Comparison of ENCODE assay signal across 8 mouse cellular contexts in genomic region chr1:118321661-118322201, GRCm38 (mm10). TPM values are rescaled to one million over a fixed set of nuclear protein-coding genes. Genes with fewer than 3 reads are reported as not detected.
DNase-seq lines count a peak whose midpoint lies in the region; ATAC-seq and TF ChIP-seq lines count a peak whose summit lies in the region.

Gene Nifk (plus strand): TSS chr1:118321839.

- H3K9me3 ChIP-seq in MEL (replicated peaks; ENCODE audit: insufficient read depth, low read length) = no peaks in the 10 kb centered on the region
- no peaks in the 10 kb centered on the region for H3K9me3 ChIP-seq in forebrain, postnatal 0 days (ENCODE audit: low read length)
- no peaks in the 10 kb centered on the region for H3K9me3 ChIP-seq in lung, embryonic 16.5 days (ENCODE audit: control insufficient read depth, low read length)

- no peak for TF ChIP-seq EP300 in MEL (IDR thresholded peaks at IDR 0.05; ENCODE audit: low read depth in 1 of 2, low read length in 2 of 2)

- TF ChIP-seq CTCF in MEL (IDR thresholded peaks at IDR 0.05 in 2 of 3, conservative IDR thresholded peaks at IDR 0.05 in 1 of 3; ENCODE audit: control insufficient read depth in 1 of 3, insufficient read depth in 1 of 3, low read depth in 2 of 3, low read length in 3 of 3, poor library complexity in 1 of 3, severe bottlenecking in 1 of 3) = peak; percentile 48 to 88 (median 79)
- TF ChIP-seq CTCF in cerebellum, adult 2 months (IDR thresholded peaks at IDR 0.05; ENCODE audit: borderline replicate concordance, insufficient read depth, low read depth, low read length) = peak; percentile 69
- peak; percentile 90 for TF ChIP-seq CTCF in forebrain, postnatal 0 days (IDR thresholded peaks at IDR 0.05; ENCODE audit: low read depth)

- peak within 1 kb of the TSS; percentile 98 for H3K9ac ChIP-seq in MEL (ENCODE audit: control insufficient read depth, low read depth, low read length, poor library complexity, severe bottlenecking)
- peak within 1 kb of the TSS; percentile 78 for H3K9ac ChIP-seq in forebrain, postnatal 0 days
- H3K9ac ChIP-seq in lung, embryonic 16.5 days (ENCODE audit: low read length) = peak within 1 kb of the TSS; percentile 87

- H3K27me3 ChIP-seq in MEL (ENCODE audit: control insufficient read depth in 1 of 2, insufficient read depth in 2 of 2, low read length in 2 of 2) = no peaks in the 10 kb centered on the region
- no peaks in the 10 kb centered on the region for H3K27me3 ChIP-seq in cerebellum, adult 2 months (ENCODE audit: control insufficient read depth, insufficient read depth, low read length)
- H3K27me3 ChIP-seq in forebrain, postnatal 0 days (ENCODE audit: insufficient read depth, low read length) = no peaks in the 10 kb centered on the region
- H3K27me3 ChIP-seq in lung, embryonic 16.5 days (ENCODE audit: control insufficient read depth, insufficient read depth, low read depth, low read length) = no peaks in the 10 kb centered on the region

- H3K27ac ChIP-seq in MEL (ENCODE audit: control insufficient read depth, low read depth, low read length) = peak within 1 kb of the TSS; percentile 70
- 0 out of 2 replicates have a peak within 1 kb of the TSS, but pooled peaks have one; percentile 14 for H3K27ac ChIP-seq in cerebellum, adult 2 months (ENCODE audit: insufficient read depth, low read length)
- H3K27ac ChIP-seq in forebrain, postnatal 0 days (ENCODE audit: low read depth, low read length) = peak within 1 kb of the TSS; percentile 64
- no peak within 1 kb of the TSS for H3K27ac ChIP-seq in lung, embryonic 16.5 days (ENCODE audit: low read length)

- peak within 1 kb of the TSS; percentile 87 to 100 for H3K4me3 ChIP-seq in MEL (ENCODE audit: control insufficient read depth in 1 of 2, insufficient read depth in 1 of 2, low read depth in 2 of 2, low read length in 2 of 2)
- H3K4me3 ChIP-seq in cerebellum, adult 2 months (replicated peaks; ENCODE audit: insufficient read depth, low read depth, low read length) = peak within 1 kb of the TSS; percentile 93
- peak within 1 kb of the TSS; percentile 76 for H3K4me3 ChIP-seq in forebrain, postnatal 0 days (ENCODE audit: low read depth, low read length)
- peak within 1 kb of the TSS; percentile 84 for H3K4me3 ChIP-seq in lung, embryonic 16.5 days (ENCODE audit: low read length)

- TF ChIP-seq POLR2A in MEL (IDR thresholded peaks at IDR 0.05; ENCODE audit: control insufficient read depth in 1 of 2, insufficient read depth in 1 of 2, low read depth in 1 of 2, low read length in 2 of 2, poor library complexity in 1 of 2) = peak; percentile 30 to 94; a peak in 3 of 4 replicates
- TF ChIP-seq POLR2A in cerebellum, adult 2 months (IDR thresholded peaks at IDR 0.05; ENCODE audit: borderline replicate concordance, insufficient read depth, low read length) = peak; percentile 48; the same call in 1 of the 2 replicates

- peaks cover 0 to 14% of the 10 kb centered on the region in 2 experiments; a peak in 2 of 4 replicates for H3K4me1 ChIP-seq in MEL (ENCODE audit: control insufficient read depth in 1 of 2, insufficient read depth in 2 of 2, low read length in 2 of 2)
- peaks cover 4% of the 10 kb centered on the region for H3K4me1 ChIP-seq in cerebellum, adult 2 months (ENCODE audit: control insufficient read depth, insufficient read depth, low read length)
- H3K4me1 ChIP-seq in forebrain, postnatal 0 days (ENCODE audit: insufficient read depth) = peaks cover 7% of the 10 kb centered on the region; the same call in 1 of the 2 replicates
- peaks cover 7% of the 10 kb centered on the region; the same call in 1 of the 2 replicates for H3K4me1 ChIP-seq in lung, embryonic 16.5 days (replicated peaks; ENCODE audit: control insufficient read depth, insufficient read depth, low read length)

- ATAC-seq in forebrain, postnatal 0 days = peak; percentile 98
- peak; percentile 95 to 97 for ATAC-seq in hematopoietic stem cell, adult 5-6 weeks (replicated peaks in 1 of 2; ENCODE audit: insufficient read depth in 1 of 2, low FRiP score in 2 of 2, low TSS enrichment in 1 of 2, low read depth in 1 of 2, poor library complexity in 2 of 2, severe bottlenecking in 2 of 2)
- peak; percentile 90 for ATAC-seq in lung, embryonic 16.5 days (ENCODE audit: low read depth)

- WGBS in cerebellum, adult 2 months = under 1% methylated on average over 37 of the region's 37 CpGs
- 1% methylated on average over 37 of the region's 37 CpGs for WGBS in forebrain, postnatal 0 days
- under 1% methylated on average over 37 of the region's 37 CpGs for WGBS in lung, embryonic 16.5 days

- TF ChIP-seq RAD21 in MEL (IDR thresholded peaks at IDR 0.05; ENCODE audit: low read depth, low read length) = peak; percentile 50

- peak; percentile 99 for DNase-seq in MEL (ENCODE audit: low read depth, low spot score)
- DNase-seq in cerebellum, adult 2 months = peak; percentile 92 to 94
- DNase-seq in forebrain, postnatal 0 days = peak; percentile 97
- DNase-seq in layer of hippocampus, adult 9-10 months (ENCODE audit: low spot score) = peak; percentile 91
- DNase-seq in ovary, postnatal 10 days (ENCODE audit: low spot score) = peak; percentile 74
- peak; percentile 88 to 90 for DNase-seq in thymus, postnatal 10 days (ENCODE audit: low spot score in 2 of 2)

- peak within 1 kb of the TSS; percentile 81 for H3K4me2 ChIP-seq in forebrain, postnatal 0 days (ENCODE audit: low read depth)
- peak within 1 kb of the TSS; percentile 80 for H3K4me2 ChIP-seq in lung, embryonic 16.5 days (ENCODE audit: low read depth, low read length)

- H3K79me2 ChIP-seq in MEL (ENCODE audit: control insufficient read depth, insufficient read depth, low read length, poor library complexity) = peaks cover 49% of the 10 kb centered on the region

- H3K36me3 ChIP-seq in MEL (ENCODE audit: control insufficient read depth in 1 of 2, insufficient read depth in 2 of 2, low read length in 2 of 2) = peaks cover 15 to 22% of the 10 kb centered on the region in 2 experiments
- H3K36me3 ChIP-seq in forebrain, postnatal 0 days (ENCODE audit: insufficient read depth) = peaks cover 24% of the 10 kb centered on the region
- peaks cover 8% of the 10 kb centered on the region for H3K36me3 ChIP-seq in lung, embryonic 16.5 days (ENCODE audit: control insufficient read depth, insufficient read depth, low read length)

TF ChIP-seq in MEL, 35 proteins besides CTCF, POLR2A, EP300 and RAD21:
- TF ChIP-seq MYC (IDR thresholded peaks at IDR 0.05; ENCODE audit: low read depth, low read length) = peak; percentile 97
- peak; percentile 93 for TF ChIP-seq HCFC1 (IDR thresholded peaks at IDR 0.05; ENCODE audit: low read depth, low read length)
- peak; percentile 59 for TF ChIP-seq SMC3 (IDR thresholded peaks at IDR 0.05; ENCODE audit: low read depth, low read length)
- no peak for TF ChIP-seq GABPA (IDR thresholded peaks at IDR 0.05; ENCODE audit: low read depth, low read length)
- TF ChIP-seq NRF1 (IDR thresholded peaks at IDR 0.05; ENCODE audit: insufficient read depth, low read depth, low read length, poor library complexity, severe bottlenecking) = no peak
- no peak for TF ChIP-seq MAFK (IDR thresholded peaks at IDR 0.05; ENCODE audit: borderline replicate concordance, low read depth, low read length)
- TF ChIP-seq RCOR1 (IDR thresholded peaks at IDR 0.05; ENCODE audit: low read depth, low read length) = no peak
- no peak for TF ChIP-seq TAL1 (IDR thresholded peaks at IDR 0.05; ENCODE audit: low read length)
- TF ChIP-seq E2F4 (IDR thresholded peaks at IDR 0.05; ENCODE audit: borderline replicate concordance, low read depth, low read length) = no peak
- TF ChIP-seq ZMIZ1 (IDR thresholded peaks at IDR 0.05; ENCODE audit: low read depth, low read length) = peak; percentile 72; the same call in 1 of the 2 replicates
- peak; percentile 60 for TF ChIP-seq TBP (IDR thresholded peaks at IDR 0.05; ENCODE audit: low read depth, low read length)
- TF ChIP-seq POLR2AphosphoS2 (IDR thresholded peaks at IDR 0.05; ENCODE audit: low read length) = peak; percentile 89
- TF ChIP-seq CHD2 (IDR thresholded peaks at IDR 0.05; ENCODE audit: low read length) = no peak
- TF ChIP-seq UBTF (IDR thresholded peaks at IDR 0.05; ENCODE audit: borderline replicate concordance, insufficient read depth, low read depth, low read length) = no peak
- TF ChIP-seq SIN3A (IDR thresholded peaks at IDR 0.05; ENCODE audit: low read length) = peak; percentile 97
- TF ChIP-seq USF1 (IDR thresholded peaks at IDR 0.05; ENCODE audit: low read depth, low read length) = peak; percentile 31; the same call in 1 of the 2 replicates
- TF ChIP-seq ZC3H11A (IDR thresholded peaks at IDR 0.05; ENCODE audit: low read depth, low read length) = no peak; the same call in 1 of the 2 replicates
- peak; percentile 93 for TF ChIP-seq ELF1 (IDR thresholded peaks at IDR 0.05; ENCODE audit: low read depth, low read length)
- no peak for TF ChIP-seq GATA1 (IDR thresholded peaks at IDR 0.05; ENCODE audit: low read depth, low read length)
- TF ChIP-seq MXI1 (IDR thresholded peaks at IDR 0.05; ENCODE audit: low read depth, low read length) = peak; percentile 96
- 0 out of 2 replicates have a peak, but pooled peaks have one; percentile 82 for TF ChIP-seq CHD1 (IDR thresholded peaks at IDR 0.05; ENCODE audit: low read depth, low read length)
- peak; percentile 93 for TF ChIP-seq MAX (IDR thresholded peaks at IDR 0.05; ENCODE audit: low read length)
- TF ChIP-seq NELFE (IDR thresholded peaks at IDR 0.05; ENCODE audit: low read depth, low read length) = peak; percentile 90
- TF ChIP-seq ETS1 (IDR thresholded peaks at IDR 0.05; ENCODE audit: low read depth, low read length) = peak; percentile 52
- TF ChIP-seq USF2 (IDR thresholded peaks at IDR 0.05; ENCODE audit: borderline replicate concordance in 1 of 2, insufficient read depth in 1 of 2, low read depth in 1 of 2, low read length in 2 of 2) = no peak
- TF ChIP-seq TCF12 (IDR thresholded peaks at IDR 0.05; ENCODE audit: low read depth, low read length) = peak; percentile 42; the same call in 1 of the 2 replicates

RNA-seq across cellular contexts. Expression of gene Nifk, which starts in this region (rescaled TPM):
- 135 and 187 TPM in 2 replicates for total RNA-seq in MEL (2012; rRNA removed)
- polyA plus RNA-seq in MEL (2012; ENCODE audit: insufficient read depth in 1 of 2, insufficient read length in 2 of 2, low read depth in 1 of 2, low replicate concordance in 2 of 2, missing spikeins in 1 of 2) = 100 to 1,000 TPM; 133 to 316 TPM
- polyA plus RNA-seq in cerebellum, adult 2 months (2012; rRNA removed) = 23.0 and 24.0 TPM in 2 replicates
- 56.1 and 73.1 TPM in 2 replicates for total RNA-seq in forebrain, postnatal 0 days (2014; rRNA removed)
- polyA plus RNA-seq in forebrain, postnatal 0 days (2015; fragmentation: Nextera tagmentation; extraction: Ambion mirVana) = 84.2 and 97.4 TPM in 2 replicates
- 124 and 153 TPM in 2 replicates for total RNA-seq in hematopoietic stem cell, adult 5-6 weeks (2017)
- 62.6 and 67.3 TPM in 2 replicates for polyA plus RNA-seq in lung, embryonic 16.5 days (2015; fragmentation: Nextera tagmentation; extraction: Ambion mirVana)
